Mouse (Mus musculus) kidney, postnatal 25 days (tissue): Measurements from ENCODE around the gene 4930568D16Rik.
A peak's percentile ranks its signal among the peaks of the same experiment; 100 is the strongest.

Experiments
- DNase-seq, 2 experiments: peaks; one replicate each; pipeline ENCODE4 v3.0.0; 2021; ENCODE audit warnings: mixed read lengths in 2 of 2

The 4930568D16Rik gene

GRCm38 (mm10) chr2:35367629-35368028, at the start of gene 4930568D16Rik:
TSS of gene 4930568D16Rik (minus strand) at chr2:35367729.
- DNase-seq = no peak

GRCm38 (mm10) chr2:35417231-35417630, 49.7 kb upstream of the 4930568D16Rik start:
- no peak for DNase-seq

GRCm38 (mm10) chr2:35416473-35416872, 48.9 kb upstream of the 4930568D16Rik start:
- DNase-seq = no peak

- DNase-seq = no peak
These were observed 45.3 kb upstream of the 4930568D16Rik start for GRCm38 (mm10) chr2:35412810-35413209.

- no peak for DNase-seq
These were observed 44.7 kb upstream of the 4930568D16Rik start for GRCm38 (mm10) chr2:35412246-35412645.

- DNase-seq = no peak
These were observed 44.2 kb upstream of the 4930568D16Rik start for GRCm38 (mm10) chr2:35411640-35412190.

- DNase-seq = no peak
These were observed 41.9 kb upstream of the 4930568D16Rik start for GRCm38 (mm10) chr2:35409466-35409865.

- DNase-seq = no peak
These were observed 41.0 kb upstream of the 4930568D16Rik start for GRCm38 (mm10) chr2:35408409-35409110.

- DNase-seq = no peak
These were observed 40.3 kb upstream of the 4930568D16Rik start for GRCm38 (mm10) chr2:35407878-35408277.

GRCm38 (mm10) chr2:35407266-35407665, 39.7 kb upstream of the 4930568D16Rik start:
- no peak for DNase-seq

GRCm38 (mm10) chr2:35406611-35407010, 39.1 kb upstream of the 4930568D16Rik start:
- DNase-seq = no peak

- no peak for DNase-seq
These were observed 34.9 kb upstream of the 4930568D16Rik start for GRCm38 (mm10) chr2:35402391-35402790.

- DNase-seq = no peak
These were observed 33.2 kb upstream of the 4930568D16Rik start for GRCm38 (mm10) chr2:35400739-35401138.

- DNase-seq = no peak
These were observed 30.8 kb upstream of the 4930568D16Rik start for GRCm38 (mm10) chr2:35398184-35398828.

- peak; percentile 57 to 75 for DNase-seq
These were observed 30.2 kb upstream of the 4930568D16Rik start for GRCm38 (mm10) chr2:35397590-35398173.

- DNase-seq = no peak
These were observed 29.6 kb upstream of the 4930568D16Rik start, which contains the start of gene 4930402F06Rik for GRCm38 (mm10) chr2:35397096-35397495. TSS of gene 4930402F06Rik (minus strand) at chr2:35397175.

GRCm38 (mm10) chr2:35385441-35385871, 17.9 kb upstream of the 4930568D16Rik start:
- DNase-seq = no peak

- no peak for DNase-seq
These were observed 11.8 kb upstream of the 4930568D16Rik start for GRCm38 (mm10) chr2:35379306-35379705.

GRCm38 (mm10) chr2:35377600-35377999, 10.1 kb upstream of the 4930568D16Rik start:
- no peak for DNase-seq

GRCm38 (mm10) chr2:35373003-35373402, 5.5 kb upstream of the 4930568D16Rik start:
- peak in 1 of 2 experiments; percentile 49 for DNase-seq

- DNase-seq = no peak
These were observed 3.2 kb upstream of the 4930568D16Rik start for GRCm38 (mm10) chr2:35370686-35371085.

- peak in 1 of 2 experiments; percentile 6 for DNase-seq
These were observed 18.3 kb downstream of the 4930568D16Rik start for GRCm38 (mm10) chr2:35349184-35349583.

- no peak for DNase-seq
These were observed 21.5 kb downstream of the 4930568D16Rik start for GRCm38 (mm10) chr2:35345984-35346383.
